Mouse (Mus musculus) forebrain, embryonic 15.5 days (tissue): Measurements from ENCODE around the gene Akt3. TPM values are rescaled to one million over a fixed set of nuclear protein-coding genes. Genes with fewer than 3 reads are reported as not detected.
A peak's percentile ranks its signal among the peaks of the same experiment; 100 is the strongest.

ENCODE experiments used
- ATAC-seq: fragments of 200-750 bp; cut with Nextera tagmentation; replicated peaks from 2 replicates; pipeline ENCODE4 v1.8.0; 2017; ENCODE audit warnings: mild to moderate bottlenecking, moderate TSS enrichment, moderate library complexity
- H3K27ac ChIP-seq: fragments of 300-500 bp; sonication (generic); replicated peaks from 2 replicates; pipeline ENCODE4 v1.5.1; 2015; ENCODE audit warnings: mild to moderate bottlenecking, inconsistent platforms
- H3K27me3 ChIP-seq: fragments of 300-500 bp; sonication (generic); 2 replicates; pipeline ENCODE4 v1.6.1; 2015; ENCODE audit warnings: inconsistent platforms
- H3K36me3 ChIP-seq: fragments of 300-500 bp; sonication (generic); 2 replicates; pipeline ENCODE4 v1.6.1; 2015; ENCODE audit warnings: mild to moderate bottlenecking, inconsistent platforms
- H3K4me1 ChIP-seq: fragments of 300-500 bp; sonication (generic); 2 replicates; pipeline ENCODE4 v1.6.1; 2015; ENCODE audit warnings: inconsistent platforms
- H3K4me2 ChIP-seq: fragments of 300-500 bp; sonication (generic); replicated peaks from 2 replicates; pipeline ENCODE4 v1.6.1; 2015; ENCODE audit warnings: mild to moderate bottlenecking, inconsistent platforms
- H3K4me3 ChIP-seq: fragments of 300-500 bp; sonication (generic); 2 replicates; pipeline ENCODE4 v1.5.1; 2015; ENCODE audit warnings: mild to moderate bottlenecking, inconsistent platforms
- H3K9ac ChIP-seq: fragments of 300-500 bp; sonication (generic); replicated peaks from 2 replicates; pipeline ENCODE4 v1.6.1; 2015; ENCODE audit warnings: mild to moderate bottlenecking, inconsistent platforms
- H3K9me3 ChIP-seq: fragments of 300-500 bp; sonication (generic); 2 replicates; pipeline ENCODE4 v1.6.1; 2016; ENCODE audit warnings: inconsistent platforms
- WGBS: fragments of 180-500 bp; shearing (Covaris S2); methylation state at CpG from one replicate; pipeline ENCODE4 v1.1.7; 2015; ENCODE audit warnings: mixed read lengths; 5-methylcytosine and 5-hydroxymethylcytosine counted together
- polyA plus RNA-seq: library from polyadenylated mRNA; unstranded; fragments of >200 nt; fragmentation: Nextera tagmentation; extraction: Ambion mirVana; gene quantifications from 2 replicates; pipeline ENCODE4 v1.2.1, GENCODE M21; 2015

Akt3 gene
- polyA plus RNA-seq, 1 experiment from 2014 or later: 38.8 TPM

DNA sequence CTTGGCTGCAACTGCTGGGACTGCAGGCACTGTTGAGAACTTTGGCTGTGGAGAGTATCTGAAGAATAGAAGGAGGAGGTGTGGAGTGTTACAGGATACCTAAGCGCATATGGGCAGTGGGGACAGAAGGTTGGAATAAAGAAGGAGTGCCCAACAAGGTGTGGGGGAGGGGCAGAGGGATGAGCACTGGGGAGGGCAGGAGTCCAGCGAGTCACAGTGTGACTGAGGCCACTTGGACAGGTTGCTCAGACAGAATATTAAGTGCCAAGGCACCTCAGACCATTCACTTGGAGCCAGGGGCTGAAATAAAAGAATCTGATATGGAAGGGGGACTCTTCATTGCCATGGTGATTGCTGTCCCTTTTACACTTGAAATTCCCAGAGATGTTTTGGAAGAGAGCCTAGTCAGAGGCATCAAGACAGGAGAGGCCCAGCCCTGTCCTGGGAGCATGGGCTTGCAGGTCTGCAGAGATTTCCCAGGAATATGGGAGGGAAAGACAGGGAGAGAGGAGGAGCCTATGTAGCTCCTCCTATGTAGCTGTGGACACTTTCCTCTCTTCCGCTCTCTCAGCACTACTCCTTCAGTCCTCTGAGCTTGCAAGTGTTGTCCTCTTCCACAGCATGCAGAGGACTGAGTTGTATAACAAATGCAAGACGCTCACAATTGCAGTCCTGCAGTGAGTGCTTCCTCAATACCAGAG is 253.8 kb downstream of the Akt3 start:
- no peaks in the 10 kb centered on the region for H3K9me3 ChIP-seq
- H3K36me3 ChIP-seq: no peaks in the 10 kb centered on the region
- H3K27me3 ChIP-seq: no peaks in the 10 kb centered on the region
- H3K27ac ChIP-seq: peak overlapping the region; percentile 20; the same call in 1 of the 2 replicates
- H3K9ac ChIP-seq: no peak overlapping the region
- H3K4me1 ChIP-seq: peaks cover 30% of the 10 kb centered on the region
- 61% methylated on average over 4 of the region's 4 CpGs for WGBS
- H3K4me2 ChIP-seq: no peak overlapping the region
- H3K4me3 ChIP-seq: no peak overlapping the region
- no peak for ATAC-seq

DNA sequence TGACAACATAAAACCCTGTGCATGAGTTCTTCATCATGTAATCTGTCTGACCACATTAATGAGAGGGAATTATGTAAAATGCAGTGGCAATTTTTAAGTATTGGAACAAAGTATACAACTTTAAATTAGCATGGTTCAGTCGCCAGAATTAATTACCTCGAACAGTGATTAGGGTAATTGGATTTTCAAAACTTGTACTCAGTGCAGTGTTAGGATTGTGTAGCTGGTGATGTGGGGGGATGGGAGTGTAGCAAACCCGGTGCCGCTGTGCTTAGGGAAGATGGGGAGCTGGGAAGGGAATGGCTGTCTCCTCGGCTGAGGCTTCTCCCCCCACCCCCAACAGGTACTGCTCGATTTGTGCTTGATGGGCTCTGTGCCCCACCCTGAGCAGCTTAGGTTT is 255.1 kb downstream of the Akt3 start:
- H3K9me3 ChIP-seq: no peaks in the 10 kb centered on the region
- H3K4me3 ChIP-seq: no peak overlapping the region
- no peaks in the 10 kb centered on the region for H3K27me3 ChIP-seq
- H3K4me1 ChIP-seq: peaks cover 42% of the 10 kb centered on the region
- no peak overlapping the region for H3K9ac ChIP-seq
- no peak overlapping the region for H3K4me2 ChIP-seq
- WGBS: 10% methylated on average over 6 of the region's 6 CpGs
- peak; percentile 59 for ATAC-seq
- peak overlapping the region; percentile 29; the same call in 1 of the 2 replicates for H3K27ac ChIP-seq
- H3K36me3 ChIP-seq: no peaks in the 10 kb centered on the region

DNA sequence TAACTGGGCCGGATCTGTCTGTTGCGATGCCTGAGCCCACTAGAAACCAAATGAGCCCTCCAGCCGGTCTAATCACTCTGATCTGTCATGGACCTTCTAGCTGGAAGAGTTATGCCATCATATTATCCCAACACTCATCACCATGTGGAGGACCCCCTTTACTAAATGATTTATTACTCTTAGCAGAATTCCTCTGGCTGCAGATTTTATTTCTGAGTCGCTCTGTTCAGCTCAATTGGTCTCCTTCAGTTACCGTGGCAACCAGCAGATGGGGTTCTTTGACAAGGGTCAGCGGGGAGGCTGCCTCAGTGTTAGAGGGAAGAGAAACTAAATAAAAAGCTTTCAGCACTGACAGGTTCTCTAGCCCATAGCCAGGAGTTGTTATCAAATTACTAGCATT is 259.0 kb downstream of the Akt3 start:
- Histone ChIP-seq H3K36me3 (no peaks in the 10 kb centered on the region), H3K27me3 (no peaks in the 10 kb centered on the region), H3K4me1 (peaks cover 75% of the 10 kb centered on the region), H3K4me3 (no peak overlapping the region), H3K9ac (no peak overlapping the region), H3K4me2 (no peak overlapping the region), H3K9me3 (no peaks in the 10 kb centered on the region), H3K27ac (peak overlapping the region; percentile 99)
- WGBS: 7% methylated on average over 6 of the region's 6 CpGs
- ATAC-seq: peak; percentile 44

DNA sequence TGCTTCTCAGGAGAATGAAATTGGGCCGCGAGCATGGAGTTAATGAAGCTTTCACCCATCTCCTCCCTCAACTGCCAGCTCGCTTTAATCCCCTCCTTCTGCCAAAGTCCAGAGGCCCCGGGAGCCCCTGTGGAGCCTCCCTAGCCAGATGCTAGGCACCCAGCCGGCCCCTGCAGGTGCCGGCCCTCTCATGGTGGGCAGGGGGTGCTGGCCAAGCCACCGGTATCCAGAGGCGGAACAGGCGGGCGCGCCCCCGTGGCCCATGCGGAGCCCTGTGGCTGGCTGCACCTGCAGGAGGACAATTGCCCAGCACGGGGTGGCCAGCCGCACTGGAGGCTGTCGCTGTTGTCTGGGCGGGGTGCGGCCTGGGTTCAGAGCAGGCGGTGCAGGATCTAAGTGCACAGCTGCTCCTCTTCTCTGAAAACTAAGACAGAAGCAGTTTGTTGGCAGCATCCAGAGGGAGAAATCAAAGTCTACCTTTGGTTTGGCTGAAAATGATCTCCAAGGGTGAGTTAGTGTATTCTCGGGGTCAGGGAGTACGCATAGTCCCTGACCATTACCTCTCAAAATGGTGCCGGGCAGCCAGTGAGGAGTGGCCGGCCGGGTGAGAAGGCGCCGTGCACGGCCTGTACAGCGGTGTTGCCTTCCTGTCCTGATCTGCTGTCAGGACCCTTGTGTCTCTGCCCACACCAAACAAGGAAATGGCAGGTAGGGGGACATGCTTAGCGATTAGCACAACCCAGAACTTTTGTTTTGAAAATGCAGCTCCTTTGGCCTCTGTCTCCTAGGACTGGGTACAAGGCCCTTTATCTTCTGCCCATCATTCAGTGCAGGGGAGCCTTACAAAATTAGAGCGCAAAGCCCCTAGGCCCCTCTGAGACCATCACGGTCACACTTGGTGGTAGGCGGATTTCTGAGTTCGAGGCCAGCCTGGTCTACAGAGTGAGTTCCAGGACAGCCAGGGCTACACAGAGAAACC is 260.0 kb downstream of the Akt3 start:
- ATAC-seq: peak; percentile 9; the same call in 1 of the 2 replicates
- H3K36me3 ChIP-seq: no peaks in the 10 kb centered on the region
- H3K9me3 ChIP-seq: no peaks in the 10 kb centered on the region
- H3K9ac ChIP-seq: peak overlapping the region; percentile 47
- peak overlapping the region; percentile 42 for H3K4me2 ChIP-seq
- WGBS: 22% methylated on average over 33 of the region's 33 CpGs
- H3K4me1 ChIP-seq: peaks cover 75% of the 10 kb centered on the region
- no peaks in the 10 kb centered on the region for H3K27me3 ChIP-seq
- peak overlapping the region; percentile 19; the same call in 1 of the 2 replicates for H3K4me3 ChIP-seq
- peak overlapping the region; percentile 99 for H3K27ac ChIP-seq

DNA sequence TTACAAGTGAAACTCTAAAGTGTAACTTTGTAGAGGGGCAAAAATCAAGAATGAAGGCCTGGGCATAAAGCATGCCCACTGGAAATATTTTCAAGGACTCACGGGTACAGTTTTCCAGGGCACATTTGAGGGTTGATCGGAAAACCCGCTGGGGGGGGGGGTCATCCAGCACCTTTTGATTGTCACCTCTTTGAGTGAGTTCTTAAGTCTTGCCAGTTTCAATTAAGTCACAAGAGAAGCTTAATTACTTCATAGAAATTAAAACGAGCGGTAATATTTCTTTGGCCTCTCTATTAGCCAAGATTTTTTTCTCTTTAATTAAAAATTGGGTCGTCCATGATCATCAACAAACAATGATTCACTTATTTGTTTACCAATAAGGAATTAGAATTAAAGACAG is 260.7 kb downstream of the Akt3 start:
- Histone ChIP-seq H3K9ac (peak overlapping the region; percentile 47), H3K4me1 (peaks cover 76% of the 10 kb centered on the region), H3K27ac (peak overlapping the region; percentile 99), H3K4me2 (peak overlapping the region; percentile 42), H3K9me3 (no peaks in the 10 kb centered on the region), H3K27me3 (no peaks in the 10 kb centered on the region), H3K36me3 (no peaks in the 10 kb centered on the region), H3K4me3 (no peak overlapping the region)
- no peak for ATAC-seq
- WGBS: 10% methylated on average over 6 of the region's 6 CpGs

DNA sequence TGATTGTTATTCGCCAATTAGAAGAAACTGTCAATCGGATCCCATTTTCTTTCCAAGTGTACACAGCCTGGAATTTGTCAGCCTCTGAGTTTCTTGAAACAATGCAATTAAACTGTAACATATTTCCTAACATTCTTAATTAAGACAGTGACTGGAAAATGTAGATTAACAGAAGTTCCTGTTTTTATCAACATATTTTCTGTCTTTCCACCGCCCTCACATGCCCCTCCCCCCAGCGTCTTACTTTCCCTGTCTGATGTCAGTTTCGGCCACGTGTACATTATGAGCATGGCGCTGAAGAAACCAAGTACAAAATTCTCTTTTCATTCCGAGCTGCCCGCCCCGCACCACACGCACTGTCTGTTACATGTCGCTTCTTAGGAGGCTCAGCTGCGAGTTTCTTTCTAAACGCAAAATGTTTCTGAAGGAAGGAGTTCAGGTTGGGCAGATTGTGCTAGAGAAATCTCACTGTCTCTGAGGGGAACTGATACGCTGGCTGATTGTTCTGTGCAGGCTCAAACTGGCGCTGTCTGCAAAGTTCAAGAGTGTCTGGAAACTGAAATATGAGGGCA is 261.3 kb downstream of the Akt3 start:
- Histone ChIP-seq H3K4me1 (peaks cover 76% of the 10 kb centered on the region), H3K9me3 (no peaks in the 10 kb centered on the region), H3K4me2 (peak overlapping the region; percentile 33), H3K36me3 (no peaks in the 10 kb centered on the region), H3K9ac (peak overlapping the region; percentile 47), H3K4me3 (no peak overlapping the region), H3K27me3 (no peaks in the 10 kb centered on the region), H3K27ac (peak overlapping the region; percentile 99)
- WGBS: 6% methylated on average over 16 of the region's 16 CpGs
- no peak for ATAC-seq

DNA sequence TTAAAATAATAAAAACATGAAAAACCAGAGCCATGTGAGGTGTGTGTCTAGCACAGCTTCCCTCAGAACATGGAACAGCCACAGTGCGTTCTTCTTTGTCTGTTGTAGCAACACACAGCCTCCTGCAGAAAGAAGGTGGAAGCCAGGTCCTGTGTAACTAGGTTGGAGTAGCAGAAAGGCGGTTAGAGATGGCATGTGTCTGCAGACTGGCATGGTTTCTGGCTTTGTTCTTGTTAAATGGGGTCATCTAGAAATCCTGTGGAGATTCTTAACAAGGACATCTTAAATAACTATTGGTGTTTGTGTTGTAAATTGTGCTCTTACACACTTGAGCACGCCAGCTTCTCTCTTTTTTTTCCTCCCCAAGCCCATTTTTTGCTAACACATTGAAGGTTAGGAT is 261.8 kb downstream of the Akt3 start:
- Histone ChIP-seq H3K4me3 (no peak overlapping the region), H3K9ac (no peak overlapping the region), H3K27me3 (no peaks in the 10 kb centered on the region), H3K9me3 (no peaks in the 10 kb centered on the region), H3K4me1 (peaks cover 72% of the 10 kb centered on the region), H3K36me3 (no peaks in the 10 kb centered on the region), H3K27ac (peak overlapping the region; percentile 99), H3K4me2 (no peak overlapping the region)
- WGBS: 28% methylated on average over 3 of the region's 3 CpGs
- no peak for ATAC-seq

DNA sequence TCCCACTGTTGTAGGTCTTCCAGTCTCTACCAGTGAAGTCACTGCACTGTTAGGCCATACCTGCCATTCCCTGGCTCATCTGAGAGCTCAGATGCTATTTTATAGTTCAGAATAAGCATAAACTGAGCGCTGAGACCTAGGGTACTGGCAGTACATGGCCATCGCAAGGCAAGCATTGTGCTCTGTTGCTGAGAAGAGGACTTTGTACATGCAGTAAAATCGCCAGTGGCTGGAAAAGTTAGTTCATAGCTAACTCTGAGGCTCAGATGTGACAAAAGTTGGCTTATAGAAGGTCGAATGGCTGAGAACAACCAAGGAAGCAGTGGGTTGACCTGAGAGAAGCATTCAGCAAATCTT is 262.6 kb downstream of the Akt3 start:
- Histone ChIP-seq H3K4me3 (no peak overlapping the region), H3K36me3 (no peaks in the 10 kb centered on the region), H3K4me1 (peaks cover 71% of the 10 kb centered on the region), H3K4me2 (no peak overlapping the region), H3K9ac (no peak overlapping the region), H3K9me3 (no peaks in the 10 kb centered on the region), H3K27ac (peak overlapping the region; percentile 99), H3K27me3 (no peaks in the 10 kb centered on the region)
- WGBS: 80% methylated on average over 4 of the region's 4 CpGs
- no peak for ATAC-seq

DNA sequence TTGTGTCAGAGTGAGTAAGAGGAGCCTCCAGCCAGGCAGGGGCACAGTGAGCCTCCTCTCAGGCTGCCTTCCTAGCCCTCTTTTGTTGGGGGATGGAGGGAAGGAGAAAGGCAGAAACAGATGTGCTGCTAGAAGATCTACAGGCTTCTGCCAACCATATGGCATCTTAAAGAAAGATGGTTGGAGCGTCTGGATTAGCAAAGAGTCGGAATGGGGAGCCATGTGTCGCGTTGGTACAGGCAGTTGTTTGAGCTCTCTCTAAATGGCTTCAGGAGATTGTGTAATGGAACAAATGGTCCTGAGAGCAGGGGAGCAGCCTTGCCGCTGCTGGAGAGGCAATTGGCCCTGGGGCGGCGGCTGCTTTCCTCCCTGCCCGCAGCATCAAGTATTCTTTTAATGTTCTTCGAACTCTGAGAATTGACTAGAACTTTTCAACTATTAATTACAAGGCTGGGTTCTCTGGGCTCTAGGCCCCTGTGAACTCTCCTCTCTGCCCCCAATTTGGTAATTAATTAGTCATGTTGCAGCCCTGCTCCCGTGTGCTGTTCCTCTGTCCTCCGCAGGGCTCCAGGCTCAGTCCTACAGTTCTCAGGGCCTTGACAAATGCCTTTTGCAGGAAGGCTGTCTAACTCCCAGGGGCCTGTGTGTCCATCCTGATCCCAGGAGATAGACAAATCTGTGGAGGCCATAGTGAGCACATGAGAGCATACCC is 263.1 kb downstream of the Akt3 start:
- peak; percentile 59 for ATAC-seq
- Histone ChIP-seq H3K9me3 (no peaks in the 10 kb centered on the region), H3K4me1 (peaks cover 75% of the 10 kb centered on the region), H3K9ac (no peak overlapping the region), H3K27ac (peak overlapping the region; percentile 99), H3K27me3 (no peaks in the 10 kb centered on the region), H3K4me3 (no peak overlapping the region), H3K4me2 (no peak overlapping the region), H3K36me3 (no peaks in the 10 kb centered on the region)
- 11% methylated on average over 11 of the region's 11 CpGs for WGBS

DNA sequence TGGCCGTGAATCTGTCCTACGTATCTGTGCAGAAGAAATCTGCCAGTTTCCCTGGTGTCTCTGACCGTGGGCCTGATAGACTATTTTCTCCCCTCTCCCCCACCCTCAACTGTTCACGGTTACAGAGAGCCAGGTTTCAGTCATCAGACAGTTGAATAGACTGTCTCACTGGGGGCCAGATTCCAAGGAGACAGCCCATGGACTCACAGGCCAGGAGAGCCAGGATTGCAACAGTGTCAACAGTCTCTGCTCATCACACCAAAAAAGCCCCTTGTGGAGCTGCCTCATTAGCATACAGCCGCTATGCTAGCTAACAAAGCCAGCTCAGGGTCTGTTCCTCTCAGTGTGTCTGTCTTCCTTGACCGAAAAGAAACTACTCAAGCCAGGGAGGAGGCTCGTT is 263.9 kb downstream of the Akt3 start:
- Histone ChIP-seq H3K27ac (peak overlapping the region; percentile 99), H3K9ac (no peak overlapping the region), H3K9me3 (no peaks in the 10 kb centered on the region), H3K4me3 (no peak overlapping the region), H3K36me3 (no peaks in the 10 kb centered on the region), H3K27me3 (no peaks in the 10 kb centered on the region), H3K4me1 (peaks cover 72% of the 10 kb centered on the region), H3K4me2 (no peak overlapping the region)
- peak; percentile 69 for ATAC-seq
- 8% methylated on average over 7 of the region's 7 CpGs for WGBS

DNA sequence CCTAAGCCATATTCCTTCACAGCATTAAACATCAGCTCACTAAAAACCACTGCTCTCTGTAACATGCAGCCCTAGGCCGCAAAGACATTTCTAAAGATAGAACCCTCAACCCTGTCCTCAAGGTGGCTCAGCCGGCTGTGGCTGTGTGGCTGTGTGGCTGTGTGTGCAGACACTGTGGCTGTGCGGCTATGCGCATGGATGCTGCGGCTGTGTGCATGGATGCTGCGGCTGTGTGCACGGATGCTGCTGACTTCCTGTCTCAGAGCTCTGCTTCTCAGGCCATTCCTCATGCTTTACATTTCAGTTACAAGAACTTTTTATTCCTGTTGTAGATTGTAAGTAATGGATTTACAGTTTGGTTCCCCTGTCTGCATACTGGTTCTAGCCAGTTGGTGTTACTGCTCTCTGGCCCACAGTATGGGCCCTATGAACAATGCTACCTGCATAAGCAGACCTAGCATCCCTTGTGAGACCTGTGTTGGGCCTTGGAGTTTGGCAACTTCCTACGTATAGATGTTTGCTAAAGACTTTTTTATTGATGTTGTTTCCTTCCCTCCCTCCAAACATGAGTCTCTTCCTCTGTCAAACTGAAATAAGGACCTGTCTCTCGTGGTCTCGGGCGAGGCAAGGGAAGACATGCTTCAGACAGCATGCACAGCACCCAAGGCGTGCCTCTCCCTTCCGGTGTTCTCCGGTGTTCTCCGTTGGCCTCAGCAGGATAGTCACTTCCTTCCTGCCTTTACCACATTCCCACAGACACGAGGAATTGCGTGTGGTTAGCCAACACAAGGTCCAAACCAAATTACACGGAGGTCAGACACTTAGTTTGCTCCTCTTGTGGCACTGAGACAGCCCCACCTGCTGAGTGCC is 264.6 kb downstream of the Akt3 start:
- Histone ChIP-seq H3K27ac (peak overlapping the region; percentile 99), H3K4me2 (no peak overlapping the region), H3K27me3 (no peaks in the 10 kb centered on the region), H3K36me3 (no peaks in the 10 kb centered on the region), H3K4me1 (peaks cover 69% of the 10 kb centered on the region), H3K9ac (no peak overlapping the region), H3K9me3 (no peaks in the 10 kb centered on the region), H3K4me3 (no peak overlapping the region)
- ATAC-seq: no peak
- 78% methylated on average over 18 of the region's 18 CpGs for WGBS
